Mouse (Mus musculus) spleen, adult 18-20 months (tissue): ENCODE measurements around the gene Zfp869.
"Not testable (repeated sequence)": the region's sequence is repeated elsewhere in the genome, so short reads cannot be mapped to it uniquely, and the experiment has no call there.

ENCODE experiments used
- DNase-seq, 2 experiments: peaks; one replicate each; pipeline ENCODE4 v3.0.0; 2022; ENCODE audit warnings: mixed read lengths in 2 of 2

Zfp869 gene

GRCm38 (mm10) chr8:69710624-69711023 lies at the start of gene Zfp869:
Gene Zfp869 (minus strand): TSS chr8:69710724.
- not testable (repeated sequence) for DNase-seq

- no peak for DNase-seq
Measured at GRCm38 (mm10) chr8:69758316-69758715, 47.8 kb upstream of the Zfp869 start.

- DNase-seq: no peak
Measured at GRCm38 (mm10) chr8:69752437-69752836, 41.9 kb upstream of the Zfp869 start.

- DNase-seq: peak; percentile 95 to 98
Measured at GRCm38 (mm10) chr8:69749544-69750454, 39.3 kb upstream of the Zfp869 start, which contains the start of gene Zfp963. Gene Zfp963 (minus strand): TSS chr8:69749970.

GRCm38 (mm10) chr8:69741231-69741630 lies 30.7 kb upstream of the Zfp869 start:
- no peak for DNase-seq

- DNase-seq: no peak
Measured at GRCm38 (mm10) chr8:69740763-69741162, 30.2 kb upstream of the Zfp869 start.

- DNase-seq: no peak
Measured at GRCm38 (mm10) chr8:69735495-69735894, 25.0 kb upstream of the Zfp869 start.

GRCm38 (mm10) chr8:69717232-69717580 lies 6.7 kb upstream of the Zfp869 start:
- no peak for DNase-seq

GRCm38 (mm10) chr8:69716403-69717231 lies 6.1 kb upstream of the Zfp869 start:
- DNase-seq: peak; percentile 89 to 91

- DNase-seq: no peak
Measured at GRCm38 (mm10) chr8:69715366-69715765, 4.8 kb upstream of the Zfp869 start.

GRCm38 (mm10) chr8:69713516-69713915 lies 3.0 kb upstream of the Zfp869 start:
- DNase-seq: no peak

- no peak for DNase-seq
Measured at GRCm38 (mm10) chr8:69701810-69702209, 8.7 kb downstream of the Zfp869 start.

- not testable (repeated sequence) for DNase-seq
Measured at GRCm38 (mm10) chr8:69665051-69665450, 45.5 kb downstream of the Zfp869 start.

GRCm38 (mm10) chr8:69661294-69661693 lies 49.2 kb downstream of the Zfp869 start:
- DNase-seq: no peak
